Mouse (Mus musculus) cerebral cortex, adult 2 months (tissue): ENCODE measurements around the gene Pla2g1b.

ENCODE experiments used
- WGBS: fragments of 180-500 bp; shearing (Covaris S2); methylation state at CpG from one replicate; pipeline ENCODE4 v1.1.7; 2018; 5-methylcytosine and 5-hydroxymethylcytosine counted together

Pla2g1b gene

DNA sequence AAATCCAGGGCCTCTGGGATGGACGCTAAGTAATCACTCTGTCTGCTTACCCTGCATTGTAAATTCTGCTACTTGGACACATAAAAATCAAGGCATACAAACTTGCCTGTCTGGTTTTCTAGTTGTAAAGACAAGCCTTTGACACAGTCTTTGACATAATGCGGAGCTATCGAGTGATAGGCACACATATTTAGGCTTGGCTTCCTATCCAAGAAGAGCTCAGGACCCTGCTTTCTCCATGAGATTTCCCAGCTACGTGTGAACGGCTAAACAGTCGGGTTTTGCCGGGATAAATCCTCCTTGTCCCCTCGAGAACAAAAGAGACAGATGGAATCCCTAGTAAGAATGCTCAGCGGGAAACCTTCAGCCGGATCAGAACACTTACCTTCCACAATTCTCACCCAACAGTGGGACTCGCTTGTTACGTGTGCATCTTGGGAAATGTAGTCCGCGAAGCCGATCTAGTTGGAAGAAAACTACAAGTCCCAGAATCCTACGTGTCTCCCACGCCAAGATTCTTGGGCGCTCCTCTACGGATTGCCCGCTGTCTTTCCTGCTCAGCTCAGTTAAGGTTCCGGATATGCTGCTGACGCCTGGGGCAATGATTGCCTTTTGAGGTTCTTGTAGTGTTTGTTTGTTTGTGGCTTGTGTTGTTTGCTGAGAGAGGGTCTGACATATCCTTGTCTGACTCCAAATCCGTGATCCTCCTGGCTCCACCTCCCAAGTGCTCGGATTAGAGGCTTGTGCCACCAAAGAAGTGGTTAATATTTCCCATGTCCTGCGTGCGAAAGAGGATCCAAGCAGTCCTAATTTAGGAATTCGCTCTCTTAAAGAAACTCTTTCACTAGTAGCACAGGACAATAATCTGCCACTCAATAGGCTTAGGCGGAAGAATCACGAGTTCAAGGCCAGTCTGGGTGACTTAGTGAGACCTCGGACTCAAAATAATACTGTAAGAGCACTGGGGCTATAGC lies 18.2 kb downstream of the Pla2g1b start, which contains the start of gene Sirt4:
Gene Sirt4, minus strand, starts transcription at position 779 of the 974 bp plus-strand sequence.
- 3% methylated on average over 30 of the region's 30 CpGs for WGBS

DNA sequence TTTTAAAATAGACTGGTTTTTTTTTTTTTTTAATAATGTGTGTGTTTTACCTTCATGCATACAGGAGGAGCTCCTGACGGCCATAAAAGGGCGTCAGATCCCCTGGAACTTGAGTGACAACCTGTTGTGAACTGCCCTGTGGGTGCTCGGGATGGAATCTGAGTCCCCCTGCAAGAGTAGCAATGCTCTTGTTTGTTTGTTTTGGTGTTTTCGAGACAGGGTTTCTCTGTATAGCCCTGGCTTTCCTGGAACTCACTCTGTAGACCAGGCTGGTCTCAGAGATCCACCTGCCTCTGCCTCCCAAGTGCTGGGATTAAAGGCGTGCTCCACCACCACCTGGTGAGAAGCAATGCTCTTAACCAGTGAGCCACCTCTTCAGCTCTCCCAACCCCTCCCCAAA lies 18.9 kb downstream of the Pla2g1b start:
- WGBS: 66% methylated on average over 5 of the region's 5 CpGs

DNA sequence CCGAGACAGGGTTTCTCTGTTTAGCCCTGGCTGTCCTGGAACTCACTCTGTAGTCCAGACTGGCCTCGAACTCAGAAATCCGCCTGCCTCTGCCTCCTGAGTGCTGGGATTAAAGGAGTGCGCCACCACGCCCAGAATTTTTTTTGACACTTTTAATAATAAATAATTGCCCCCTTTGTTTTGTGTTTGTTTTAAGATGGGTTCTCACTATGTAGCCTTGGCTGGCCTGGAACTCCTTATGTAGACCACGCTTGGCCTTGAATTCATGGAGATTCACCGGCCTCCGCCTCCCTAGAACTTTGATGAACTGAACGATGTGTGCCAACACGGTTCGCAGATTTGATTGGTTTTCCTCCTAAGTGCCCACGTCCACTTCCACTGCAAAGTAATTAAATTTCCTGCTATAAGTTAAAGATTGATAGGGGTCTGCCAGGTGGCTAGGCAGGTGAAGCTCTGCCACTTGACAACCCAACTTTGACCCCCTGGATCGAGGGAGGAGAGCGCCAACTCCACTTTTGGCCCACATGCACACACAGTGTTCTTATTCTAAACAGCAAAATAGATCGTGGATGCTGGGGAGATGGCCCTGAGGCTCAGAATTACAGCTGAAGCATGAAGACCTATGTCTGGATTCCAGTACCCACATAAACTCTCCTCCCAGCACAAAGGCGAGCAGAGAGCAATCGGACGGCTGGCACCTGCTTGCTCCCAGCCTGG lies 19.6 kb downstream of the Pla2g1b start:
- 86% methylated on average over 18 of the region's 18 CpGs for WGBS

GRCm38 (mm10) chr5:115486726-115487125 lies 20.7 kb downstream of the Pla2g1b start:
- WGBS: 53% methylated on average over 4 of the region's 4 CpGs

GRCm38 (mm10) chr5:115487353-115487752 lies 21.3 kb downstream of the Pla2g1b start:
- 88% methylated on average over 8 of the region's 8 CpGs for WGBS

DNA sequence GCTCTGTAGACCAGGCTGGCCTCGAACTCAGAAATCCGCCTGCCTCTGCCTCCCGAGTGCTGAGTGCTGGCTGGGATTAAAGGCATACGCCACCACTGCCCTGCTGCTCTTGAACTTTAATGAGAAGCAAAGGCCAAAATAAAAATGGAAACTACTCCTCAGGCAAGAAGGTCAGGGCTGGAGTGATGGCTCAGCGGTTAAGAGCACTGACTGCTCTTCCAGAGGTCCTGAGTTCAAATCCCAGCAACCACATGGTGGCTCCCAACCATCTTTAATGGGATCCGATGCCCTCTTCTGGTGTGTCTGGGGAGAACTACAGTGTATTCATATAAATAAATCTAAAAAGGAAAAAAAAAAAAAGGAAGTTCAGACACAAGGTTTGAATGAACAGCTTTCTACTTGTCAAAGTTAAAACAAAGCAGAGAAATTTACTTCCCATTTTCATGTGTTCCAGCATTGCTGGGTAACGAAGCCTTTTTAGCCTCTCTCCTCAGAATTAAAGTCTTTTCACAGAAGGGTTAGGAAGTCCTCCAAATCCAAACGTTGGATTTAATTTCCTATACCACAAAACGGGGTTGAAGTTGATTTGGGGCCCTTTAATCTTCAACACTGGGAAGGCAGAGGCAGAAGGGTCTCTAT lies 22.0 kb downstream of the Pla2g1b start:
- WGBS: 74% methylated on average over 9 of the region's 9 CpGs

DNA sequence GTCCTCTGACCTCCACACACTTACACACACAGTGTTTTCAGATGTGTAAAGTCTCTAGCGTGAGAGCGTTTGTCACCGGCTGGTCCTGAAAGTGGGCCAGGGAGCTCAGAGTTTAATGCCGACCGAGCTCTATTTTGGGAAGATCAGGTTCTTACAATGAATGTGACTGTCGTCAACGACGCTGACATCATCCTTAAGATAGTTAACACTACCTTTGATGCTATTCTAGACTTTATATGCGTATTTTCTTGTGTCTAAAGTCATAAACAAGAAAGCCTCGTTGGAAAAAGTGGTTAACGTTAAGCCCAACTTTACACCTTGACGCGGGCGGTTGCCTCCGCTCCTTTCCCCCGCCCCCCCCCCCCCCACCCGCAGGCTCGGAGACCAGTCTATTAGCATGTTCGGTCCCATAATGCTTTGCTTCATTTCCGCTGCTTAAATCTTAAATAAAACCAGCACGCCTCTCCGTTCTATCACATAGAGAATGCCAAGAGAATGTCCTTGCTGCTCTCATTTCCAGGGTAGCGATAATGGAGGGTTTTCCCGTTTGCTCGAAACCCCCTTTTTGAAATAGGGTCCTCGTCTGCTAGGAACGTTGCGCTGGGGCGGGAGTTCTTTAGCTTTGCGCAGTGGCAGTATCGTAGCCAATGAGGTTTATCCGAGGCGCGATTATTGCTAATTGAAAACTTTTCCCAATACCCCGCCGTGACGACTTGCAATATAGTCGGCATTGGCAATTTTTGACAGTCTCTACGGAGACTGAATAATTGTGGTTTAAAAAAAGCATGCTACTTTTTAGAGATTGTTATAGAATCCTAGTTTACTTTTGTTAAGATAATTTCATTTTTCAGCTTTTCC lies 23.0 kb downstream of the Pla2g1b start:
- WGBS: under 1% methylated on average over 37 of the region's 39 CpGs

DNA sequence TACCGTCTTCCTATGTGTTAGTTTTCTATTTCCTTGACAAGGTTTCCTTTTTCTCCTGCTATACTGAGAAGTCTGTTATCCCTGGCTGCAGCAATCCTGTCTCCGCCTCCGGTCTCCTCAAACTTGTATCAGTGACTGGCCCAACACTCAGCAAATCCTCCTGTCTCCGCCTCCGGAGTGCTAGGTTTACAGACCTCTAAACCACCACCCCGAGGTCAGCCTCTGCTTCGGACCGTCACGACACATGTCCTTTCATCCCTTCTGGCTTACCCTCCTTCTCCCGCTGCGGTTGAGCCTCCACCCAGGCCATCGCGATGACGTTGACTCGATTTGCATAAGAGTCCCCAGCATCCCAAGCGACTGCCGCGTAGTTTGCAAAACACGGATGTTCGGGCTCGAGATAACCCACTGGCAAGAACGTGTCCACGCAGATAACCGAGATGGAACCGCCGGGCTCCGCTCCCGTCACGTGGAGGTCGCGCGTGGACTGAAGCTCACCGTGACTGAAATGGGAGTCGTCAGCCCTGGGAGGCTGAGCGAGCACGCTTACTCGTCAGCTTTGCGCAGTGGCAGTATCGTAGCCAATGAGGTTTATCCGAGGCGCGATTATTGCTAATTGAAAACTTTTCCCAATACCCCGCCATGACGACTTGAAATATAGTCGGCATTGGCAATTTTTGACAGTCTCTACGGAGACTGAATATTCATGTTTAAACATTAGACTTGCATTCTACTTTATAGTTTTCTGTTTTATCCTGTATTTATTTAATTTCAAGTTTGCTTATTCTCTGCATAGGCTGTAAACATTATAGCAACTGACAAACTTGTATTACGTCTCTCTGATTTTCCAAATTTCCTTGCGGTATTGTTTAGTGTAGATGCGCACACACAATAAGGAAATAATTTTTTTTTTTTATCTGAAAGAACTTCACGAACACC lies 23.9 kb downstream of the Pla2g1b start:
- under 1% methylated on average over 50 of the region's 50 CpGs for WGBS

- 8% methylated on average over 8 of the region's 8 CpGs for WGBS
Observed at GRCm38 (mm10) chr5:115490638-115491000, 24.6 kb downstream of the Pla2g1b start.

GRCm38 (mm10) chr5:115491076-115491475 lies 25.0 kb downstream of the Pla2g1b start:
- 17% methylated on average over 5 of the region's 5 CpGs for WGBS

GRCm38 (mm10) chr5:115491771-115492322 lies 25.8 kb downstream of the Pla2g1b start:
- 6% methylated on average over 28 of the region's 28 CpGs for WGBS

DNA sequence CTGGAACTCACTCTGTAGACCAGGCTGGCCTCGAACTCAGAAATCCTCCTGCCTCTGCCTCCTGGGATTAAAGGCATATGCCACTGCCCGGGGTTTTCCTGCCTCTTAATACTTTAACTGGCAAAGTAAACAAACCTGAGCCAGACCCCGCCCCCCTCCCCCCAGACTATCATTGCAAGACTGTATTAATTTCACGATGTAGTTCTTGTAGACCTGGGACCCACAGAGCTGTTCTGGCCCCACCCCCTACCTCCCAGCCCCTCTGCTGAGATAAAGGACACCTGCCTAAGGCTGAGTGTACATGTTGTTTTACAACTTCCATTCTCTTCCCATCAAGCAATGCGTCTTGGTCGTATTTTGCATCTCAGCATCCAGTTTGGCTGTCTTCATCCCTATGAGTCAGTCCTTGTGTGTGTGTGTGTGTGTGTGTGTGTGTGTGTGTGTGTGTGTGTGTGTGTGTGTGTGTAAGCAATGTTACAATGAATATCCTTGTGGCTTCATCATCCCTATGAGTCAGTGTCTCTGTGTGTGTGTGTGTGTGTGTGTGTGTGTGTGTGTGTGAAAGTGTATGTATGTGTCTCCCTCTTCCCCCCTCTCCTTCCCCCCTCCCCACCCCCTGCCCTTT lies 26.8 kb downstream of the Pla2g1b start:
- 65% methylated on average over 6 of the region's 6 CpGs for WGBS

- WGBS: 28% methylated on average over 5 of the region's 5 CpGs
Observed at GRCm38 (mm10) chr5:115493441-115493840, 27.4 kb downstream of the Pla2g1b start.

- WGBS: 82% methylated on average over 3 of the region's 3 CpGs
Observed at GRCm38 (mm10) chr5:115495618-115496017, 29.6 kb downstream of the Pla2g1b start.

DNA sequence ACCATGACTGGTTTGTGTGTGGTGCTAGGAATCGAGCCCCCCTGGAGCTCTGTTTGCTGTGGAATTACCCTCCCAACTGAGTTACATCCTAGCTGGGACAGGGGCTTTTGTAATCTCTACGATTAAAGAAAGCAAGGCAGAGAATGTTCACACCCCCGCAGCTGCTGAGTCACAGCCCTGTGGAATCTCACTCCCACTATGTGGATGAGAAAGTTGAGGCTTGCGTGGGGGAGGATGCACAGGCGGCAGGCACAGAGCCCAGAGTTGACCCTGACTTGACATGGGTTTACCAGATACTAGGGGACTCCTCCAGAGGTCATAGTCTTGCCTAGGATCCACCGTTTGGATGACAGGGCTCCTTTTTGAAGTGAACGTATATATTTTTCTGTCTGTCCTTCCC lies 31.0 kb downstream of the Pla2g1b start:
- 61% methylated on average over 7 of the region's 7 CpGs for WGBS

- WGBS: 52% methylated on average over 9 of the region's 9 CpGs
Observed at GRCm38 (mm10) chr5:115498307-115499240, 32.5 kb downstream of the Pla2g1b start.

GRCm38 (mm10) chr5:115500383-115500935 lies 34.4 kb downstream of the Pla2g1b start:
- 70% methylated on average over 12 of the region's 12 CpGs for WGBS

DNA sequence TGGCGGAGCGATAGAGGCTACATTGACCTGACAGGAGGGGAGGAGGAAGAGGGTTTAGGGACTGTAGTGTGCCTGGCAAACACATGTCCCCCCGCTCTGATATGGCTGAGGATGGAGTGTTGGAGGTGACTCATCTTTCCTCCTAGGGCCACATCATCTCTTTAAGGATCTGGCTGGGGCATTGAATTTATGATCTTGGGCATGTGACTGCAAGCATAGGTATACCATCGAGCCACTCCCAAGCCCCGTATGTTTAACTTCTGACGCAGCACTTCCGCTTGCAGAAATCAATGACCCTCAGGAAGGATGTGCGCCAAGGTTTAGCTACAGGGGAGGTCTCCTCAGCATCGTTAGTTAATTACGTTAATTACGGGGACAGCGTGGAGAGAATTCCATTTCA lies 37.0 kb downstream of the Pla2g1b start:
- WGBS: 56% methylated on average over 12 of the region's 12 CpGs
